Mouse (Mus musculus): ENCODE data around the gene Kcnj13. TPM values are rescaled to one million over a fixed set of nuclear protein-coding genes. Genes with fewer than 3 reads are reported as not detected.

Gene Kcnj13
- polyA plus RNA-seq, 1 experiment from 2014 or later = not detected

DNA sequence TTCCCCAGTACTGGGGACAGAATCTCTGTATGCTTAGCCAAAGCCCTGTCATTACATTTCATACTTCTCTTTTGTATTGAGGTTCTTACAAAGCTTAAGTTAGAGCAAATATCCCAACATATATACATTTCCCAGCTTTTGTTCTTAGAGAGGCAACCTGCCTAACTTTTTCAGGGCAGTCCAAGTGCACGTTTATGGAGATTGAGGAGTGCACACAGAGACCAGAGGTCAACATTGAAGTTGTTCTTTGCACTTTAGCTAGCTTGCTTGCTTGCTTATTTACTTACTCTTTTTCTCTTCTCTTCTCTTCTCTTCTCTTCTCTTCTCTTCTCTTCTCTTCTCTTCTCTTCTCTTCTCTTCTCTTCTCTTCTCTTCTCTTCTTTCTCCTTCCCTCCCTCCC is 34.3 kb downstream of the Kcnj13 start:
- ATAC-seq (no peak), DNase-seq (no peak)
- no peaks in the 10 kb centered on the region for H3K27me3 ChIP-seq (ENCODE audit: insufficient read depth, low read length)
- 0 out of 2 replicates have a peak overlapping the region, but pooled peaks have one; percentile 16 for H3K27ac ChIP-seq (ENCODE audit: low read depth)
- no peak for TF ChIP-seq CTCF (IDR thresholded peaks at IDR 0.05; ENCODE audit: low read depth)
- no peak for TF ChIP-seq EP300 (IDR thresholded peaks at IDR 0.05; ENCODE audit: low read depth)
- H3K4me2 ChIP-seq (ENCODE audit: low read depth, low read length) = no peak overlapping the region
- no peak overlapping the region for H3K9ac ChIP-seq (replicated peaks)
- H3K4me1 ChIP-seq (ENCODE audit: insufficient read depth) = no peaks in the 10 kb centered on the region
- H3K9me3 ChIP-seq (ENCODE audit: low read length) = no peaks in the 10 kb centered on the region
- 48% methylated on average over 1 of the region's 1 CpGs for WGBS (ENCODE audit: insufficient replicate concordance)
- peaks cover 11% of the 10 kb centered on the region for H3K36me3 ChIP-seq (replicated peaks; ENCODE audit: insufficient read depth, low read length)
- H3K4me3 ChIP-seq (ENCODE audit: low read depth, low read length) = no peak overlapping the region

DNA sequence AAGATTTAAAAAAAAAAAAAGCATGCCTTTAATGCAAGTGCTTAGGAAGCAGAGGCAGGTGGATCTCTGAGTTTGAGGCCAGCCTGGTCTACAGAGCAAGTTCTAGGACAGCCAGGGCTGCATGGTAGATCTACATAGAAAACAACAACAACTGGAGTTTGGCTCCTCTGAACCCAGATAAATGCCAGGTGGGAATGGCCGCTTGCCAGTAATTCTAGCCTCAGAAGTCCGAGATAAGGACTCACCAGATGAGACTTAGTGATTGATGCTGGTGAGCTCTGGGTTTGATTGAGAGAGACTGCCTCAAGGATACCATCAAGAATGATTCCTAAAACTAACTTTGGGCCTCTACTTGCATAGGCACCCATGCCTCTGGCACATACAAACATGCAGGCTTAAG is 44.0 kb downstream of the Kcnj13 start:
- Histone ChIP-seq H3K27ac (ENCODE audit: low read depth) (no peak overlapping the region), H3K4me1 (ENCODE audit: insufficient read depth) (no peaks in the 10 kb centered on the region), H3K9me3 (ENCODE audit: low read length) (no peaks in the 10 kb centered on the region), H3K36me3 (replicated peaks; ENCODE audit: insufficient read depth, low read length) (peaks cover 12% of the 10 kb centered on the region), H3K4me2 (ENCODE audit: low read depth, low read length) (no peak overlapping the region), H3K9ac (replicated peaks) (no peak overlapping the region), H3K27me3 (ENCODE audit: insufficient read depth, low read length) (no peaks in the 10 kb centered on the region), H3K4me3 (ENCODE audit: low read depth, low read length) (no peak overlapping the region)
- WGBS (ENCODE audit: insufficient replicate concordance) = 80% methylated on average over 2 of the region's 2 CpGs
- ATAC-seq = no peak
- no peak for DNase-seq
- TF ChIP-seq EP300 (IDR thresholded peaks at IDR 0.05; ENCODE audit: low read depth) = no peak
- no peak for TF ChIP-seq CTCF (IDR thresholded peaks at IDR 0.05; ENCODE audit: low read depth)

Other genes with a start within 250 kb of the Kcnj13 start
- gene Ecel1, start 238.2 kb downstream of the Kcnj13 start, polyA plus RNA-seq (2015; fragmentation: Nextera tagmentation; extraction: Ambion mirVana) = 0.16 and 0.32 TPM in 2 replicates
- gene Prss56, start 211.4 kb downstream of the Kcnj13 start, polyA plus RNA-seq (2015; fragmentation: Nextera tagmentation; extraction: Ambion mirVana) = not detected in 2 replicates
- 0.04 TPM in 1 of 2 replicates, not detected in the other for gene Chrnd, start 204.1 kb downstream of the Kcnj13 start, polyA plus RNA-seq (2015; fragmentation: Nextera tagmentation; extraction: Ambion mirVana)
- gene Chrng, start 190.1 kb downstream of the Kcnj13 start, polyA plus RNA-seq (2015; fragmentation: Nextera tagmentation; extraction: Ambion mirVana) = 0.19 TPM in 1 of 2 replicates, not detected in the other
- gene Eif4e2, start 180.8 kb downstream of the Kcnj13 start, polyA plus RNA-seq (2015; fragmentation: Nextera tagmentation; extraction: Ambion mirVana) = 84.7 and 91.7 TPM in 2 replicates
- 0.24 and 0.26 TPM in 2 replicates for gene Efhd1, start 130.4 kb downstream of the Kcnj13 start, polyA plus RNA-seq (2015; fragmentation: Nextera tagmentation; extraction: Ambion mirVana)
- gene Gigyf2, start 67.7 kb downstream of the Kcnj13 start, polyA plus RNA-seq (2015; fragmentation: Nextera tagmentation; extraction: Ambion mirVana) = 12.1 and 13.3 TPM in 2 replicates
- gene Snorc, start 75.5 kb upstream of the Kcnj13 start, polyA plus RNA-seq (2015; fragmentation: Nextera tagmentation; extraction: Ambion mirVana) = 0.25 and 0.34 TPM in 2 replicates
- 0.54 and 0.67 TPM in 2 replicates for gene Neu2, start 115.2 kb upstream of the Kcnj13 start, polyA plus RNA-seq (2015; fragmentation: Nextera tagmentation; extraction: Ambion mirVana)
- gene Ngef, start 179.1 kb upstream of the Kcnj13 start, polyA plus RNA-seq (2015; fragmentation: Nextera tagmentation; extraction: Ambion mirVana) = 5.6 and 7.9 TPM in 2 replicates
- 11.3 and 13.3 TPM in 2 replicates for gene Inpp5d, start 225.6 kb upstream of the Kcnj13 start, polyA plus RNA-seq (2015; fragmentation: Nextera tagmentation; extraction: Ambion mirVana)

Data from liver, postnatal 0 days (tissue).